ENCODE assay signal across 23 mouse cellular contexts in the genomic region with DNA sequence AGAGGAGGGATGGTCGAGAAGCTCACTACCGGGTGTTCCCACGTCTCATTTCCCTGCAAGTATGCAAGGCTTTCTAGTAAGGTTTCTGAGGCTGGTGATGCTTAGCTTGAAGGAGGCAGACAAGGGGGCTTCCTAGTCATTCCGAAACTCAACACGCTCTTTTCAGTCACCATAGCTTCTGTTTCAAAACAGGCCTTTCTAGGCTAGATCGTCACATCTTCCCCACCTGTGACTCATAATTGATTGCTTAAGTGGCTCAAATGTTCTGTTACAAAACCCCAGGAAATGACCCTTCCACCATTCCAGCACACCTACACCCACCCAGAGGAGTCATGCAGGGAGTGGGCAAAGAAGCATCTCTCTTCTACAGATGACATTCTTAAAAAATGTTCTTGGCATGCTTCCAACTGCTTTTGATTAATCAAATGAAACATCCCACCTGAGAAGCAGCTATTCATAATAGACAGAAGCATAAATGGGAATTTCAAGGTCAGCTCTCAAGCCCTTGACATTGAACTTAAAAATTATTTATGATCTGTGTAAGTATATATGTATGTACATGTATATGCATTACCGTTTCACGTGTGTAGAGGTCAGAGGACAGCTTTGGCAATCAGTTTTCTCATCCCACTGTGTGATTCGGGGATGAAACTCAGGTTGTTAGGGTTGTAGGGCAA. TPM values are rescaled to one million over a fixed set of nuclear protein-coding genes. Genes with fewer than 3 reads are reported as not detected.
DNase-seq lines count a peak whose midpoint lies in the region; ATAC-seq and TF ChIP-seq lines count a peak whose summit lies in the region.
"Had no signal": no experiment of that assay in that cellular context is flagged by ENCODE, and none has a peak within 500 bp of the region (broad histone marks: within the 10 kb centered on the region; RNA-seq: fewer than 3 reads in every experiment).

No protein-coding gene starts in this region.

- no peak overlapping the region for H3K9ac ChIP-seq in stomach, postnatal 0 days (ENCODE audit: low read length)
- H3K9ac ChIP-seq: hindbrain, embryonic 13.5 days; liver, embryonic 12.5 days; neural tube, embryonic 12.5 days had no signal

- 57% methylated on average over 9 of the region's 9 CpGs for WGBS in macrophage (ENCODE audit: missing documents)
- 69% methylated on average over 9 of the region's 9 CpGs for WGBS in stomach, postnatal 0 days

- H3K4me2 ChIP-seq in stomach, postnatal 0 days (replicated peaks; ENCODE audit: low read depth): no peak overlapping the region
- H3K4me2 ChIP-seq: hindbrain, embryonic 13.5 days; liver, embryonic 12.5 days; neural tube, embryonic 12.5 days had no signal

- H3K9me3 ChIP-seq in G1E (replicated peaks): no peaks in the 10 kb centered on the region
- H3K9me3 ChIP-seq in stomach, postnatal 0 days (ENCODE audit: control insufficient read depth, low read length): no peaks in the 10 kb centered on the region
- H3K9me3 ChIP-seq: forebrain, embryonic 10.5 days; hindbrain, embryonic 13.5 days; liver, embryonic 12.5 days; neural tube, embryonic 12.5 days had no signal

- H3K36me3 ChIP-seq in G1E (replicated peaks) (peaks cover 45% of the 10 kb centered on the region), macrophage (ENCODE audit: inconsistent target) (no peaks in the 10 kb centered on the region)
- no peaks in the 10 kb centered on the region for H3K36me3 ChIP-seq in stomach, postnatal 0 days (ENCODE audit: control insufficient read depth, insufficient read depth, low read length)
- H3K36me3 ChIP-seq: forebrain, embryonic 10.5 days; hindbrain, embryonic 13.5 days; liver, embryonic 12.5 days; neural tube, embryonic 12.5 days had no signal

- no peak for TF ChIP-seq CTCF in G1E (IDR thresholded peaks at IDR 0.05; ENCODE audit: low read depth, low read length)
- TF ChIP-seq CTCF in stomach, postnatal 0 days (IDR thresholded peaks at IDR 0.05; ENCODE audit: low read depth): no peak

- peak; percentile 99 for DNase-seq in 416B (ENCODE audit: low read depth)
- DNase-seq in A20 (ENCODE audit: low read depth, low spot score): peak; percentile 72
- peak; percentile 59 for DNase-seq in G1E (ENCODE audit: low spot score)
- DNase-seq in gastrocnemius, postnatal 10 days: no peak
- no peak for DNase-seq in stomach, postnatal 0 days (ENCODE audit: low spot score)
- no peak for DNase-seq in spleen, postnatal 14 days (ENCODE audit: low spot score in 2 of 2)
- DNase-seq: cerebellum, adult 11-12 months; gastrocnemius, postnatal 14 days; heart, postnatal 10 days; kidney, adult 11 months; kidney, postnatal 10 days; layer of hippocampus, postnatal 36 days; right cerebral cortex, postnatal 4 days had no signal

- no peak for TF ChIP-seq EP300 in stomach, postnatal 0 days (optimal IDR thresholded peaks at IDR 0.05)

- no peaks in the 10 kb centered on the region for H3K27me3 ChIP-seq in G1E (ENCODE audit: insufficient read depth, low read length)
- no peaks in the 10 kb centered on the region for H3K27me3 ChIP-seq in stomach, postnatal 0 days (ENCODE audit: control insufficient read depth, insufficient read depth, low read length)
- H3K27me3 ChIP-seq: hindbrain, embryonic 13.5 days; liver, embryonic 12.5 days; neural tube, embryonic 12.5 days had no signal

- no peaks in the 10 kb centered on the region for H3K79me2 ChIP-seq in macrophage (ENCODE audit: inconsistent target)

- H3K4me1 ChIP-seq in G1E (ENCODE audit: insufficient read depth, low read depth, low read length): peaks cover 51% of the 10 kb centered on the region
- H3K4me1 ChIP-seq in stomach, postnatal 0 days (replicated peaks; ENCODE audit: control insufficient read depth, insufficient read depth): no peaks in the 10 kb centered on the region
- H3K4me1 ChIP-seq: forebrain, embryonic 10.5 days; hindbrain, embryonic 13.5 days; neural tube, embryonic 12.5 days had no signal

- H3K27ac ChIP-seq in macrophage: peak overlapping the region; percentile 67
- H3K27ac ChIP-seq in stomach, postnatal 0 days (replicated peaks): no peak overlapping the region
- H3K27ac ChIP-seq: forebrain, embryonic 10.5 days; hindbrain, embryonic 13.5 days; liver, embryonic 12.5 days; neural tube, embryonic 12.5 days had no signal

- H3K4me3 ChIP-seq in G1E (ENCODE audit: low read depth, low read length) (no peak overlapping the region), macrophage (ENCODE audit: inconsistent target) (no peak overlapping the region)
- H3K4me3 ChIP-seq in stomach, postnatal 0 days (ENCODE audit: low read depth, low read length): no peak overlapping the region
- H3K4me3 ChIP-seq: forebrain, embryonic 10.5 days; hindbrain, embryonic 13.5 days; liver, embryonic 12.5 days; neural tube, embryonic 12.5 days had no signal

- ATAC-seq in G1E (ENCODE audit: extremely low read depth, insufficient number of reproducible peaks, low FRiP score, poor library complexity, severe bottlenecking): no peak
- ATAC-seq in stomach, postnatal 0 days (ENCODE audit: low FRiP score, low TSS enrichment): no peak
- ATAC-seq: liver, embryonic 12.5 days had no signal

RNA-seq across cellular contexts. Expression of gene Ccr1, which starts 31.8 kb away (rescaled TPM):
- total RNA-seq in G1E (2014; fragmentation: Nextera tagmentation) (1.8 and 2.2 TPM in 2 replicates), G1E (2017) (3.7 and 3.9 TPM in 2 replicates)
- polyA plus RNA-seq in G1E (2012) (0.03 and 0.04 TPM in 2 replicates), macrophage (2018) (22.8 to 148 TPM (median 64.7 TPM) in 3 replicates)
- 100 to 1,000 TPM in 1 of 26 experiments, 10 to 100 TPM in 15, 1 to 10 TPM in 10; 3.2 to 114 (median 15.1) TPM for total RNA-seq in macrophage (2018; cell fraction: chromatin; rRNA removed)
- 100 to 1,000 TPM in 2 of 26 experiments, 10 to 100 TPM in 24; 12.2 to 163 (median 31.0) TPM for total RNA-seq in macrophage (2018; cell fraction: cytosol; rRNA removed)
- 100 to 1,000 TPM in 5 of 26 experiments, 10 to 100 TPM in 21; 15.0 to 152 (median 47.8) TPM for total RNA-seq in macrophage (2018; cell fraction: nucleus; rRNA removed)
- total RNA-seq in gastrocnemius, postnatal 10 days (2021): 1 to 10 TPM; 1.4 to 3.3 TPM
- polyA plus RNA-seq in stomach, postnatal 0 days (2015; fragmentation: Nextera tagmentation; extraction: Ambion mirVana): 3.9 TPM in 2 replicates

RNA-seq across cellular contexts. Expression of gene Ccr1l1, which starts 41.5 kb away (rescaled TPM):
- not detected in 2 replicates for total RNA-seq in G1E (2014; fragmentation: Nextera tagmentation)
- total RNA-seq in G1E (2017): 0.11 and 0.46 TPM in 2 replicates
- not detected in 2 replicates for polyA plus RNA-seq in G1E (2012)
- 1 to 10 TPM in 20 of 26 experiments, under 1 TPM in 2, not detected in 4; 0.77 to 3.9 (median 1.5) TPM for total RNA-seq in macrophage (2018; cell fraction: chromatin; rRNA removed)
- total RNA-seq in macrophage (2018; cell fraction: cytosol; rRNA removed): 1 to 10 TPM in 4 of 26 experiments, under 1 TPM in 22; 0.24 to 1.5 (median 0.67) TPM
- 1 to 10 TPM in 23 of 26 experiments, under 1 TPM in 3; 0.79 to 4.5 (median 2.0) TPM for total RNA-seq in macrophage (2018; cell fraction: nucleus; rRNA removed)
- 0.27 to 1.4 TPM (median 1.0 TPM) in 3 replicates for polyA plus RNA-seq in macrophage (2018)
- total RNA-seq in gastrocnemius, postnatal 10 days (2021): not detected
- polyA plus RNA-seq in stomach, postnatal 0 days (2015; fragmentation: Nextera tagmentation; extraction: Ambion mirVana): not detected in 2 replicates
- total RNA-seq: common myeloid progenitor, adult 5-6 weeks; gastrocnemius, postnatal 14 days; heart, postnatal 10 days; layer of hippocampus, postnatal 36 days; left cerebral cortex, postnatal 36 days; midbrain, postnatal 0 days had no signal
- polyA plus RNA-seq: embryonic facial prominence, embryonic 14.5 days; forebrain, embryonic 10.5 days; hindbrain, embryonic 13.5 days; liver, embryonic 12.5 days; midbrain, postnatal 0 days; neural tube, embryonic 12.5 days; stomach, embryonic 16.5 days had no signal

Comparison
In these comparisons a context has a peak if more than half of its experiments do, and no peak if none do; other contexts are left out.
1. DNase-seq: peak in 416B (single experiment), A20 (single experiment) and G1E (single experiment); none in gastrocnemius, postnatal 10 days (single experiment), stomach, postnatal 0 days (single experiment) and spleen, postnatal 14 days (0 of 2).